Mouse (Mus musculus) ES-Bruce4 (cell line): ENCODE data around the gene Cep164.

Source experiments
- CTCF ChIP-seq: IDR thresholded peaks from one replicate; pipeline ENCODE4 v1.8.1; 2011; ENCODE audit warnings: low read depth, low read length
- POLR2A ChIP-seq: IDR thresholded peaks from one replicate; pipeline ENCODE4 v1.8.1; 2011; ENCODE audit warnings: low read length; ENCODE audit not compliant: insufficient read depth

- TF ChIP-seq POLR2A (no peak), CTCF (no peak)
Observed at GRCm38 (mm10) chr9:45797271-45797670, 31.2 kb downstream of the Cep164 start.
